Mouse (Mus musculus) layer of hippocampus, adult 18-20 months (tissue): Measurements from ENCODE around the gene Sacs. TPM values are rescaled to one million over a fixed set of nuclear protein-coding genes. Genes with fewer than 3 reads are reported as not detected.

Experiments used
- DNase-seq, 2 experiments: peaks; one replicate each; pipeline ENCODE4 v3.0.0; 2022; ENCODE audit warnings: low spot score in 2 of 2
- total RNA-seq, 2 experiments: library from RNA; stranded (reverse); gene quantifications; 2 replicates each; pipeline ENCODE4 v1.2.3; 2021

Gene Sacs
- total RNA-seq, 2 experiments from 2014 or later: 49.4 to 52.7 TPM

- DNase-seq: no peak
Measured at GRCm38 (mm10) chr14:61237101-61237654, 98.9 kb downstream of the Sacs start.

GRCm38 (mm10) chr14:61238751-61239150, 100.5 kb downstream of the Sacs start:
- peak; percentile 19 to 36 for DNase-seq

- DNase-seq: no peak
Measured at GRCm38 (mm10) chr14:61242611-61243010, 104.4 kb downstream of the Sacs start.

DNA sequence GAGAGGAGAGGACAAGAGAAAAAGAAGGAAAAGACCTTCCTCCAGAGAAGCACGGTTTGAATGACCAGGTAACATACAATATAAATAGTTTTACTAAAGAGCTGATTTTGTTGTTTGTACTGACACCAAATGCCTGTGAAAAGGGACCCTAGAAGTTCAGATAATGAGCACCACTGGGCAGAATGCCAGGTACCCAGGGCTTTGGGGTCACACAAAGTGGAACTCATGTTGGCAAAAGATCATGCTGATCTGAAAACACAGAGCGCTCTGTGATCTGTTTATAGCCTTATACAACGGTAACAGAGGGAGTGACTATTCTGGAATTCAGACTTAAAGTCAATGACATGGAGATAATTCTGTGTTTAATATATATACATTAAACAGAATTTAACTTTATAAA, 108.2 kb downstream of the Sacs start:
- no peak for DNase-seq

DNA sequence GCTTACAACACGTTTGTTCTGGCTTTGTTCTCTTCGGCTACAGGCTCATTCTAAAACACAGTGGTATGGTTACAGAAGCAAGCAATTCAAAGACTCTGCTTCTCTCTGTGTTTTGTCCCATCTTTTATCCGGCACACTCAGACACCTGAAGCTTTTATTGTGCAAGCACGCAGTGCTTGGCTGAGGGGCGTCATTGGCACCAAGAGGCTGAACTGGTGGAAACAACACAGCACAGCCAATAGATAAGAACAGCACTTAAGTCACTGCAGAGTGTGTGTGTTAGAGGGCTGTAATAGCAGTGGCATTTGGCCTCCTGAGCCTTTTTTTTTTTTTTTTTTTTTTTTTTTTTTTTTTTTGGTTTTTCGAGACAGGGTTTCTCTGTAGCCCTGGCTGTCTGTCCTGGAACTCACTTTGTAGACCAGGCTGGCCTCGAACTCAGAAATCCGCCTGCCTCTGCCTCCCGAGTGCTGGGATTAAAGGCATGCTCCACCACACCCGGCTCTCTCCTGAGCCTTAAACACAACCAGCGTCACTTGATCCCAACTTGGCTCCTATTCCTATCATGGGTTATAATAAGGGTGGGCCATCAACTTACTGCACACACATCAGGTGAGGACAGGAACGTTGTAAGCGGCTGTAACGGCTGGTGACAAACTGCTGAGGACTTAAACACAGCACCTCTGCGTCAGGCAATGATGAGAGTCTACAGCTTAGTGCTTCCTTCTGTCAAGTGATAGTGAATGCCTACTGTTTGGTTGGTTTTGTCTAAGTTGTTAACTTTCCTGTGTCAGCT, 114.5 kb downstream of the Sacs start:
- no peak for DNase-seq

- DNase-seq: no peak
Measured at GRCm38 (mm10) chr14:61258352-61258751, 120.1 kb downstream of the Sacs start, which contains the start of gene Sgcg. Sgcg (minus strand) TSS chr14:61258490.

GRCm38 (mm10) chr14:61259084-61259483, 120.8 kb downstream of the Sacs start:
- DNase-seq: no peak

DNA sequence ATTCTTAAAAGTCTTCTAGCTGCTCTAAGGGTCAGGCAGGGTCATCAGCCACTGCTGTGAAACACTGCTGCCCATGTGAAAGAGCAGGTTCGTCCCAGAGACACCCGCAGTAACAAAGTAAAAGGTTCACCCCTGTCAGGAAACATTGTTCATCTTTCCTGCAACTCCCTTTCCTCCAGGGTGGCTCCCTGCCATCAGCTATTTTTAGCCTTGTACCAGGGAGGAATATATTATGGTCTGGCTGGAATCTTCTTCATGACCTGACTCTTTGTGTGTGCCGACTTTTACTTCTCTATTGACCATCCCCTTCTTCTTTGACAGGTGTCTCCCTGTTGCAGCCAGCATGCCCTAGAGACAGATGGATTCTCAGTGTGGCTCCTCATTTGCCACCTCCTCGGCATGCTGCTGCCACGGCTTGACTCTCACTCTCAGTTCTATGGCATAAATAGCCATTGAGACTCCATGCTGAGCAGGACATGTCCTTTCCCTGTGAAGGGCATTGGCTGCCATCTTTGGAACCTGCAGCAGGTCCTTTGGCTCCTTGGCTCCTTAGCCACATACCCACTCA, 129.7 kb downstream of the Sacs start:
- no peak for DNase-seq

DNA sequence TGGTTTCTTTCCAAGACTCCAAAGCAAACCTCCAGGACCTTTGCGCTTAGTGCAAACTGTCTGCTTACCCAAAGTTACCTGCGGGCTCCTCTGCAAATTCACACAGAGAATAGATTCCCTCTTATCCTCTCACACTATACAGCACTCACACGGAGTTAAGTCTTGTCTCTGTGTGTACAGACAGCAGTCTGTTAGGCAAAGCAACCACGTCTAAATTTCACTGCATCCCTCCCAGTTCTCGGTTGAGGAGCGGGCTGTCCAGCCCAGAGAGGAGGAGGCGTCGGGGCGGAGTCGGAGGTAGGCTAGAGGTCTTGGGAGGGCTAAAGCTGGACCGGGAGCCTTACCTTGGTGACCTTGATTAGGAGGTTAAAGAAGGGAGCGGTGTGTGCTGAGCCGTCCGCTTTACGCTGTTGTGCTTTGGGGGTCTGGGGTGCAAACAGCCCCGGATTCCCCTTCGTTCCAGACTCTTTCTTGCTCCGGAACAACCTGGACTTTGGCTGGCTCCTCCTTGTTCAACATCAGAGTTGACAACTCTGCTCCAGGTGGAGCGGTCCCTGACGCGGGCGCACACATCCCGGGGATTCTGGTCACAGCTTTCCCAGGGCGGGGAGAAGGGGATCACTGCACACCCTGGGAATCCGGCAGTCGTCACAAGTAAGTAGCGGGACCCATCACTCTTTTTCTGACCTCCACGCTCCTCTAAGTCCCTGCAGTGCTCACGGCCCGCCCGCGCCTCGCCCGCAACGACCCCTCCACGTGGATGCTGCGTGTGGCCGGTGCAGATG, 136.3 kb downstream of the Sacs start:
- DNase-seq: no peak

DNA sequence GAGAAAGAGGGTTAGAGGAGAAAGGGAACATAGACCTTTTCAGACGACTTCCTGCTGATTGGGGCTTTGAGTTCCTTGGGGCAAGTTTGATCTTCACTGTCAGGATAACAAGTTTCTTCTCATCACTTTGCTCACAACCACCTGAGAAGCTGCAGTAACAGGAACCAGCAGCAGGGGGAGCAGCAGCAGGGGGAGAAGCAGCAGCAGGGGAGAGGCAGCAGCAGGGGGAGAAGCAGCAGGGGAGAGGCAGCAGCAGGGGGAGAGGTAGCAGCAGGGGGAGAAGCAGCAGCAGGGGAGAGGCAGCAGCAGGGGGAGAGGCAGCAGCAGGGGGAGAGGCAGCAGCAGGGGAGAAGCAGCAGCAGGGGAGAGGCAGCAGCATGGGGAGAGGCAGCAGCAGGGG, 139.0 kb downstream of the Sacs start:
- peak in 1 of 2 experiments; percentile 24 for DNase-seq

- no peak for DNase-seq
Measured at GRCm38 (mm10) chr14:61278676-61279300, 140.5 kb downstream of the Sacs start.

- no peak for DNase-seq
Measured at GRCm38 (mm10) chr14:61288606-61289286, 150.5 kb downstream of the Sacs start.

Other genes starting within 250 kb of the Sacs start
- 10 to 100 TPM; 44.2 to 48.9 TPM for gene Tnfrsf19, start 92.0 kb upstream of the Sacs start, total RNA-seq
- under 1 TPM in 1 of 2 experiments, not detected in 1; 0.15 TPM for gene Sgcg, start 120.0 kb downstream of the Sacs start, total RNA-seq
- under 1 TPM; 0.81 to 0.94 TPM for gene Arl11, start 171.3 kb downstream of the Sacs start, total RNA-seq
- 1 to 10 TPM; 4.8 to 5.1 TPM for gene Ebpl, start 222.0 kb downstream of the Sacs start, total RNA-seq